Mouse (Mus musculus) heart, postnatal 0 days (tissue): Measurements from ENCODE around the gene Nectin2.

Experiments
- CTCF ChIP-seq: IDR thresholded peaks from 2 replicates; pipeline ENCODE4 v1.5.1; 2016; ENCODE audit warnings: antibody characterized with exemption, control low read depth, low read depth
- EP300 ChIP-seq: IDR thresholded peaks from 2 replicates; pipeline ENCODE4 v1.6.1; 2016; ENCODE audit warnings: antibody characterized with exemption, low read depth

GRCm38 (mm10) chr7:19764581-19764980, 14.3 kb upstream of the Nectin2 start:
- no peak for TF ChIP-seq EP300
- TF ChIP-seq CTCF: no peak
